Mouse (Mus musculus) small intestine, adult 2 months (tissue): ENCODE measurements around the gene Nnmt.

Experiments used
- CTCF ChIP-seq: fragments of 200-500 bp; IDR thresholded peaks from 2 replicates; pipeline ENCODE4 v1.5.1; 2012; ENCODE audit warnings: low read depth, mild to moderate bottlenecking, control low read depth, inconsistent platforms, low read length, moderate library complexity, mixed read lengths; ENCODE audit not compliant: insufficient replicate concordance, insufficient read length; ENCODE audit errors: extremely low read depth
- POLR2A ChIP-seq: fragments of 200-500 bp; IDR thresholded peaks from 2 replicates; pipeline ENCODE4 v1.6.1; 2012; ENCODE audit warnings: low read depth, mild to moderate bottlenecking, control low read depth, inconsistent platforms, low read length, moderate library complexity

DNA sequence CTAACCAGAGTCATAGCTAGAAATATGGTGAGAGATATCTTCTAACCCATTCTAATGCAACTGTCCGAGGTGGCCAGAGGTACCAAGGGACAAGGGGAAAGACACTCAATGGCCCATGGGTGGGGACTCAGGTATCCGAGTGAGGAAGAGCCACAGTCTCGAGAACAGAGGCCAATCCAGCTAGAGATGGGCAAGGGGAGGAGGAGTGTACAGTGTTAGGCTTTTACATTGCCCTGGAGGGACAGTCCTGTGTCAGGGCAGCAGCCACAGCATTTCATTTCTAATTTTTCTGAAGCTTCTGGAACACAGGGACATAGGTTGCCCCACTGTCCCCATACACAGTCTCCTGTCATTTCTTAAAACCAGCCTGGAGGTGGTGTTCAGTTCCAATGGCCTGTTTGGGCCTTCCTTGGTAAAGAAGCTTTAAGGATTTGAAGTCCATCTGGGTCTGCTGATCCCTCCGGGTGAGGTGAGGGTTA, 40.7 kb upstream of the Nnmt start:
- no peak for TF ChIP-seq CTCF
- no peak for TF ChIP-seq POLR2A
